Mouse (Mus musculus): Measurements from ENCODE around the gene Twf2. TPM values are rescaled to one million over a fixed set of nuclear protein-coding genes. Genes with fewer than 3 reads are reported as not detected.

Gene Twf2
- 145 and 176 TPM in 2 replicates for polyA plus RNA-seq (2012; rRNA removed)

- peak; percentile 87 for DNase-seq
- H3K27me3 ChIP-seq (ENCODE audit: control insufficient read depth, insufficient read depth, low read length): no peaks in the 10 kb centered on the region
- H3K36me3 ChIP-seq (ENCODE audit: control insufficient read depth, insufficient read depth, low read length): no peaks in the 10 kb centered on the region
- H3K4me1 ChIP-seq (replicated peaks; ENCODE audit: control insufficient read depth, insufficient read depth, low read length): peaks cover 41% of the 10 kb centered on the region
- H3K4me3 ChIP-seq (ENCODE audit: control insufficient read depth, insufficient read depth, low read length): peak within 1 kb of the TSS; percentile 93
- TF ChIP-seq CTCF (IDR thresholded peaks at IDR 0.05; ENCODE audit: borderline replicate concordance, control insufficient read depth, extremely low read depth, insufficient read depth, low read length, poor library complexity) (peak; percentile 63), POLR2A (IDR thresholded peaks at IDR 0.05; ENCODE audit: control insufficient read depth, extremely low read depth, insufficient read depth, low read length, poor library complexity) (peak; percentile 86)
- H3K27ac ChIP-seq (ENCODE audit: control insufficient read depth, insufficient read depth, low read length): peak within 1 kb of the TSS; percentile 73
- under 1% methylated on average over 61 of the region's 61 CpGs for WGBS
Measured at GRCm38 (mm10) chr9:106202819-106203636, at the start of gene Twf2. TSS of gene Twf2 (plus strand) at chr9:106203108.

- Histone ChIP-seq H3K27ac (ENCODE audit: control insufficient read depth, insufficient read depth, low read length) (no peak overlapping the region), H3K27me3 (ENCODE audit: control insufficient read depth, insufficient read depth, low read length) (peaks cover 4% of the 10 kb centered on the region; the same call in 1 of the 2 replicates), H3K4me1 (replicated peaks; ENCODE audit: control insufficient read depth, insufficient read depth, low read length) (no peaks in the 10 kb centered on the region), H3K4me3 (ENCODE audit: control insufficient read depth, insufficient read depth, low read length) (no peak overlapping the region), H3K36me3 (ENCODE audit: control insufficient read depth, insufficient read depth, low read length) (no peaks in the 10 kb centered on the region)
- WGBS: 75% methylated on average over 9 of the region's 9 CpGs
- TF ChIP-seq POLR2A (IDR thresholded peaks at IDR 0.05; ENCODE audit: control insufficient read depth, extremely low read depth, insufficient read depth, low read length, poor library complexity) (no peak), CTCF (IDR thresholded peaks at IDR 0.05; ENCODE audit: borderline replicate concordance, control insufficient read depth, extremely low read depth, insufficient read depth, low read length, poor library complexity) (no peak)
- DNase-seq: no peak
Measured at GRCm38 (mm10) chr9:106154106-106154505, 48.8 kb upstream of the Twf2 start.

GRCm38 (mm10) chr9:106156419-106156818 lies 46.5 kb upstream of the Twf2 start:
- WGBS: 90% methylated on average over 5 of the region's 5 CpGs
- Histone ChIP-seq H3K27ac (ENCODE audit: control insufficient read depth, insufficient read depth, low read length) (no peak overlapping the region), H3K36me3 (ENCODE audit: control insufficient read depth, insufficient read depth, low read length) (no peaks in the 10 kb centered on the region), H3K27me3 (ENCODE audit: control insufficient read depth, insufficient read depth, low read length) (no peaks in the 10 kb centered on the region), H3K4me1 (replicated peaks; ENCODE audit: control insufficient read depth, insufficient read depth, low read length) (no peaks in the 10 kb centered on the region), H3K4me3 (ENCODE audit: control insufficient read depth, insufficient read depth, low read length) (no peak overlapping the region)
- peak; percentile 50 for DNase-seq
- TF ChIP-seq CTCF (IDR thresholded peaks at IDR 0.05; ENCODE audit: borderline replicate concordance, control insufficient read depth, extremely low read depth, insufficient read depth, low read length, poor library complexity): peak; percentile 67; the same call in 1 of the 2 replicates
- no peak for TF ChIP-seq POLR2A (IDR thresholded peaks at IDR 0.05; ENCODE audit: control insufficient read depth, extremely low read depth, insufficient read depth, low read length, poor library complexity)

GRCm38 (mm10) chr9:106156921-106157622 lies 45.8 kb upstream of the Twf2 start:
- DNase-seq: no peak
- Histone ChIP-seq H3K27me3 (ENCODE audit: control insufficient read depth, insufficient read depth, low read length) (no peaks in the 10 kb centered on the region), H3K36me3 (ENCODE audit: control insufficient read depth, insufficient read depth, low read length) (no peaks in the 10 kb centered on the region), H3K27ac (ENCODE audit: control insufficient read depth, insufficient read depth, low read length) (no peak overlapping the region), H3K4me3 (ENCODE audit: control insufficient read depth, insufficient read depth, low read length) (no peak overlapping the region), H3K4me1 (replicated peaks; ENCODE audit: control insufficient read depth, insufficient read depth, low read length) (no peaks in the 10 kb centered on the region)
- WGBS: 98% methylated on average over 21 of the region's 21 CpGs
- TF ChIP-seq POLR2A (IDR thresholded peaks at IDR 0.05; ENCODE audit: control insufficient read depth, extremely low read depth, insufficient read depth, low read length, poor library complexity) (no peak), CTCF (IDR thresholded peaks at IDR 0.05; ENCODE audit: borderline replicate concordance, control insufficient read depth, extremely low read depth, insufficient read depth, low read length, poor library complexity) (no peak)

- Histone ChIP-seq H3K27ac (ENCODE audit: control insufficient read depth, insufficient read depth, low read length) (no peak overlapping the region), H3K36me3 (ENCODE audit: control insufficient read depth, insufficient read depth, low read length) (no peaks in the 10 kb centered on the region), H3K4me1 (replicated peaks; ENCODE audit: control insufficient read depth, insufficient read depth, low read length) (no peaks in the 10 kb centered on the region), H3K4me3 (ENCODE audit: control insufficient read depth, insufficient read depth, low read length) (no peak overlapping the region), H3K27me3 (ENCODE audit: control insufficient read depth, insufficient read depth, low read length) (no peaks in the 10 kb centered on the region)
- no peak for TF ChIP-seq CTCF (IDR thresholded peaks at IDR 0.05; ENCODE audit: borderline replicate concordance, control insufficient read depth, extremely low read depth, insufficient read depth, low read length, poor library complexity)
- TF ChIP-seq POLR2A (IDR thresholded peaks at IDR 0.05; ENCODE audit: control insufficient read depth, extremely low read depth, insufficient read depth, low read length, poor library complexity): no peak
- WGBS: 95% methylated on average over 10 of the region's 10 CpGs
- no peak for DNase-seq
Measured at GRCm38 (mm10) chr9:106157623-106157925, 45.3 kb upstream of the Twf2 start.

GRCm38 (mm10) chr9:106158037-106158491 lies 44.8 kb upstream of the Twf2 start, which contains the start of gene Glyctk:
TSS of gene Glyctk (minus strand) at chr9:106158138.
- WGBS: 91% methylated on average over 6 of the region's 6 CpGs
- H3K4me3 ChIP-seq (ENCODE audit: control insufficient read depth, insufficient read depth, low read length): no peak within 1 kb of the TSS
- DNase-seq: no peak
- no peak within 1 kb of the TSS for H3K27ac ChIP-seq (ENCODE audit: control insufficient read depth, insufficient read depth, low read length)
- H3K36me3 ChIP-seq (ENCODE audit: control insufficient read depth, insufficient read depth, low read length): no peaks in the 10 kb centered on the region
- TF ChIP-seq POLR2A (IDR thresholded peaks at IDR 0.05; ENCODE audit: control insufficient read depth, extremely low read depth, insufficient read depth, low read length, poor library complexity): no peak
- no peak for TF ChIP-seq CTCF (IDR thresholded peaks at IDR 0.05; ENCODE audit: borderline replicate concordance, control insufficient read depth, extremely low read depth, insufficient read depth, low read length, poor library complexity)
- H3K4me1 ChIP-seq (replicated peaks; ENCODE audit: control insufficient read depth, insufficient read depth, low read length): no peaks in the 10 kb centered on the region
- H3K27me3 ChIP-seq (ENCODE audit: control insufficient read depth, insufficient read depth, low read length): no peaks in the 10 kb centered on the region

Data from thymus, adult 2 months (tissue).